Mouse (Mus musculus) activated CD4-positive, CD25-positive, alpha-beta regulatory T cell, adult 4 months (primary cell): Measurements from ENCODE around the gene Ppp1r1b. TPM values are rescaled to one million over a fixed set of nuclear protein-coding genes. Genes with fewer than 3 reads are reported as not detected.

ENCODE experiments used
- ATAC-seq: one replicate; pipeline ENCODE4 v1.8.0; 2017
- polyA plus RNA-seq, 2 experiments: library from polyadenylated mRNA; unstranded; fragments of 100-300 nt; shearing (Covaris generic); gene quantifications; one replicate each; pipeline ENCODE4 v1.2.1; 2017

Gene Ppp1r1b
- polyA plus RNA-seq, 2 experiments from 2014 or later = not detected

- ATAC-seq = no peak
Observed at GRCm38 (mm10) chr11:98352272-98352990, 4.2 kb downstream of the Ppp1r1b start.

DNA sequence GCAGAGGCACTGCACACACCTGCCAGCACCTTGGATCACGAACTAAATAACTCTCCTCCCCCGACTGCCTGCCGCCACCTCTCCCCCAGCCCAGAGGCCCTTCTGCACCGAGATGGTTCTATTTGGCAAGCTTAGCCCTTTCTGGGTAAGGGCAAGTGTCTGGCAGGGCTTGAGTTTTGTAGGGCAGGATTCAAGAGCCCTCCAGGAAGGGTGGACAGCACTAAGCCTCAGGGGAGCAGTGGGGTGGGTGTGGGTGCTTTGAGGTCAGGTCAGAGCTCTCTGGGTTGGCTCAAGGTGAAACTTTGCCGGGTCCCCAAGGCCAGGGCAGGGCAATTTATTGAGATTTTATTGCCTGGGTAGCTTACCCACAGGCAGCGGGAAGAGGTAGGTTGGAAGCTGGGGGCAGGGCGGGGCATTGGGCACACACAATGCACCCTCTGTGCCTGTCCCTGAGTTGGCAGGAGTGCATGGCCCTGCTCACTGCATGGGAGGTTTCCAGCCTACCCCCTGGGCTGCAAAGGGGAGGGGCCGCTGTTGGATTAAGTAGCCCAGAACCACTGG lies 5.5 kb downstream of the Ppp1r1b start:
- no peak for ATAC-seq

DNA sequence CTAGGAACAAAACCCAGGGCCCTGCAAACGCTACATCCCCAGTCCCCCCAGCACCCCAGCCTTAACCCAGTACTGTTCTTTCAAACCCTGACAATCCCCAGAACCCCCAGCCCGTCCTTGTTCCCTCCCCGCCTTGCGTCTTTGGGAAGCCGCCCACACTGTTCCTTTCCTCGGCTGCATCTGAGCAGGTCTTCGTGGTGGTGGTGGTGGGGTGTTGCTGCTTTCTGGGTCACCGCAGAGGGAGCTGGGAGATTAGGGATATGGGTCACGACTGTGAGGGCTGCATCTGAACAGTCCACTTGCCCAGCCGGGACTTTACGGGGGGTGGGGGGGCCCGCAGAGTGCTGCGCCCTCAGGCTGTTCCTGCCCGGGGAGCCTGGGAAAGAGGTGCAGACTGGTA lies 6.2 kb downstream of the Ppp1r1b start:
- no peak for ATAC-seq

DNA sequence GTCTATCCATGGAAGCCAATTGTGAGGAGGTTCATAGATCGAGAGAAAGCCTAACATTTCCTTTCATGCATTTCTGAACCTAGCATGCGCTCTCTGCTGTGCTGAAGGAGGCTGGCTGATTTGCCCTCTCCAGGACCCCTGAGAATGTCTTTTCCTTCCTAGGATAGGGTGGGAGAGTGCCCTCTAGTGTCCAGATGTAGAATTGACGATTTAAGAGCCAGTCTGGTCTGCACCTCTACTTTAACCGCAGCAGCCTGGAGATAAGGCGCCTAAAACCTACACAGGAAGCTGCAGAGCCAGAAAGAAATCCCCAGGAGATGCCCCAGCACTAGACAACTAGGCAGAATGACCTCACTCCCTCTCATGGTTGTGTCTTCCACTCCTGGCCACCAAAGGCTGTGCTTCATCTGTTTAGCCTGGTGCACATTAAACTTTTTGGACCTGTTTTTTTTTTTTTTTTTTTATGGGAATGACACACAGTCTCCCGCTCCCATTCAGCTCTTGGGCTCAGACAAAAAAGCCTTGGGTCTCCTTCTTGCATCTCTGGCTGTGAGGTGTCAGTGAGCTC lies 7.6 kb downstream of the Ppp1r1b start:
- ATAC-seq = peak; percentile 68

- no peak for ATAC-seq
Observed at GRCm38 (mm10) chr11:98356625-98357394, 8.6 kb downstream of the Ppp1r1b start.

DNA sequence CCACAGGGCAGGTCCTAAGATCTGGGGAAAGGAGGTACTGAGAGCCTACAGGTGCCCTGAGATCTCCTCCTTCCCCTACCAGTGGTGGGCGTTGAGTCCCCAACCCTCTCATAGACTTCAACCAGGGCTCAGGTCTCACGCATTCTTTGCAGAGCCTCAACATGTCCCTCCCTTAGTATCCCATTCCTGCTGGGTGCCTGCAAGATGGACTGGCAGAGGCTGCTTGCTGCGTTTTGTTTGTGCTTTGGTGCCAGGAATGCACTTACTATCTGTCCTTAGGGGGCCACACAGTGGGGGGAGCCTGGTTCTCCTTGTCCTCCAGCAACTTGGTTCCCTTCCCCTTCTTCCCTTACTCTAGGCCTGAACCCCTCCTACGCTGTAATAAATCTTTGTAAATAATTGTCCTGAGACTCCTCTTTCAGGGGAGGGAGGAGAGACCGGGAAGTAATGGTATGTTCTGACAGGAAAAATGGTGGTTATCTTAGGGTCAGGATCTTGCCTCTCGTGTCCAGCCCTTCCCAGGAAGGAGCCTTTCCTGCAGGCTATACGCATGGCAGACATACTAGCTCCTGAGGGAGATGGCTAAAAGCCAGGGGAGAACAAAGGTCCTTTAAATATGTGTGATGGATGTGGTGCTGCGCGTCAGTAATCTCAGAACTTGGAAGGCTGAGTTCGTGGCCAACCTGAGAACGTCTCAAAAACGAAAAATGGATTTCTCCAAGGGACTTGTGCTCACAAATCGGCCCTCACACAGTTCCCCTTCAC lies 9.4 kb downstream of the Ppp1r1b start:
- peak; percentile 24 for ATAC-seq

GRCm38 (mm10) chr11:98358161-98359083 lies 10.2 kb downstream of the Ppp1r1b start, which contains the start of gene Stard3:
Gene Stard3 (plus strand): TSS chr11:98358368.
- ATAC-seq = peak; percentile 78

DNA sequence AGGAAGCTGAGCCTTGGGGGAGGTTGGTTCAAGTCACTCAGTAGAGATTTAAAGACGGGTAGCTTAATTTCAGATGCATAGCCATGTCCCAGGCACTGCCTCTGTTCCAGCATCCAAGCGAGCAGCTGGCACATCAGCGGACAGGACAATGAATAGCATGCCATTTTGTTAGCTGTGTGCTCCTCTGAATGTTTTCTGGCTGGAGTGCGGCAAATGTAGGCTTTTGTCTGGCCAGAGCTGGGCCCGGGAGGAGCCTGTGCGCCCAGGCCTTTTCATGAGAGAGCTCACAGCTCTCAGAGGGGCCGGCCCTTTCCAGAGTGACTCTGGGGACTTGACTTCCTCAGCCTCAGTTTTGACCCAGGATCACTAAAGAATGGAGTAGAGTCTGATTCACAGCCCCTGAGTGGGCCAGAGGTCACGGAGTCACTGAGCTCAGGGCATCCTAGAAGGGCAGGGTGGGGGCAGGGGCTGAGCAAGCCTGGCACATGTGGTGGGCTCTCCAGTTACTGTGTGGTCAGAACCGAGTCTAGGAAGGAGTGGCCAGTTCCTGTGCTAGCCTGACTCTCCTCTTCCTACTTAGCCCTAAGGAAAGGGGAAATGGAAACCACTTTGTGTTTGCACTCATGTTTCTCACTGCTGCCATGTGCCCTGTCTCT lies 12.8 kb downstream of the Ppp1r1b start:
- no peak for ATAC-seq

- ATAC-seq = no peak
Observed at GRCm38 (mm10) chr11:98363817-98364216, 15.6 kb downstream of the Ppp1r1b start.

DNA sequence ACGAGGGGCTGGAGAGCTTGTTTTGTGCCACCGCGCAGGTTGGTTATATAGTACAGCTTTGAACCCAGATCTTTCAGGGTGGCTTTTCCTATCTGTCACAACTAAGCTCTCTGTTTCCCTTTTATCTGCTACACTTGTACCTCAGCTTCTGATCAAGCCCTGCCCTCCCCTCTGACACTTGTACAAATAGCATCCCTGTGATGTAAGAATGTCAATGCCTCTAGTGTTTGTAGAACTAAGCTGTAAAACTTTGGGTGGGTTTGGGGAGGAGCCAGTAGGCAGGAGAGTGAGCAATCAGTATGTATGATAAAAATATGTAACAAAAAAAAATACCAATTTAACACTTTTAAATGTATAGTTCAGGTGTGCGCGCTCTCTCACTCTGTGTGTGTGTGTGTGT lies 16.2 kb downstream of the Ppp1r1b start:
- ATAC-seq = no peak

- ATAC-seq = no peak
Observed at GRCm38 (mm10) chr11:98366290-98366689, 18.1 kb downstream of the Ppp1r1b start.

DNA sequence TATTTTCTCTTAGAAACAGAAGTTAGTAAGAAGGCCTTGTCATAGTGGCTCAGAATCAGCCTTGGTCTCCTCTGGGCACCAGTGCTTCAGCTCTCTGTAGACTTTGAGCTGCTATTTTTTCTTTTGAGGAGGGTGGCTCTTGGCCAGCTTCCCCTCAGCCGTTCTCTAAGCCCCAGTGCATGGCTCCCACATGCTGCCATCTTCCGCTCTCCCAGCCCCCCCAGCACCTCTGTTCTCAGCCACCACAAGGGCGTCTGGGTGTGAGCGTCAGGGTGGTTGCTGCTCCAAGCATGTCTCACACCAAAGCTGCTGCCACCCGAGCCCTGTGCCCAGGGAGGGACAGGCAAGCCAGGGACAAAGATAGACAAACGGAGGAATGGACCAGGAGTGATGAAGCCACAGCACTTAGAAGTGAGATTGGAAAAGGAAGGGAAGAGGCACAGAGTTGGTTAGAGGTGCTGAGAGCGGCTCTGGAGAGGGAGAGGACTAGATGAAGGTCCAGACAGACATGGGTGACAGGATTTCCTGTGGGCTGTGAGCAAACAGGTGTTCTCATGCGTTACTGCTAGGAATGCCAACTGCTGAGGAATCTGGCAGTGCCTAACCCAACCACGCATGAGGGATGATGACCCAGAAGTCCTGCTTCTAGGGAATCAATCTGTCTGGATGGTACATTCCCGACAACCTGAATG lies 19.1 kb downstream of the Ppp1r1b start:
- ATAC-seq = no peak

GRCm38 (mm10) chr11:98367863-98368186 lies 19.6 kb downstream of the Ppp1r1b start:
- no peak for ATAC-seq

GRCm38 (mm10) chr11:98369337-98369736 lies 21.1 kb downstream of the Ppp1r1b start:
- ATAC-seq = no peak

- ATAC-seq = no peak
Observed at GRCm38 (mm10) chr11:98370588-98370987, 22.4 kb downstream of the Ppp1r1b start.

- ATAC-seq = no peak
Observed at GRCm38 (mm10) chr11:98371556-98372240, 23.5 kb downstream of the Ppp1r1b start.

GRCm38 (mm10) chr11:98372406-98372805 lies 24.2 kb downstream of the Ppp1r1b start:
- ATAC-seq = no peak

GRCm38 (mm10) chr11:98373244-98373643 lies 25.0 kb downstream of the Ppp1r1b start:
- no peak for ATAC-seq

GRCm38 (mm10) chr11:98374266-98374665 lies 26.1 kb downstream of the Ppp1r1b start:
- no peak for ATAC-seq

DNA sequence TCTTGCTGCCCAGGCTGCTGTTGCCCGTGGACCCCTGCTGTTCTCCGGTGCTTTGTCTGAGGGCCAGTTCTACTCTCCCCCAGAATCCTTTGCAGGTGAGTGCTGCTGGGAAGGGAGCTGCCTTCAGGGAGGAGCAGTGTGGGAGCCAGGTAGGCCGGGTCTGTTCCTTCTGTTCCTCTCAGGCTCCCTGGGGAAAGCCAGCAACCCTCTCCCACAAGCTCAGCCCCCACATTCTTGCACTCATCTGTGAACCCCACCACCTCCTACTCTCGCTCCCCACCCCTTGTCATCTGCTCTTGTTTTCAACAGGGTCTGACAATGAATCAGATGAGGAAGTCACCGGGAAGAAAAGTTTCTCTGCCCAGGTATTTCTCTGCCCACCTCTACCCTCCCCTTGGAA lies 28.6 kb downstream of the Ppp1r1b start:
- no peak for ATAC-seq
